Mouse (Mus musculus) lung, adult 18-20 months (tissue): Measurements from ENCODE around the gene Gm21833.
"Not testable (repeated sequence)": the region's sequence is repeated elsewhere in the genome, so short reads cannot be mapped to it uniquely, and the experiment has no call there.

Source experiments
- DNase-seq, 2 experiments: peaks; one replicate each; pipeline ENCODE4 v3.0.0; 2022; ENCODE audit warnings: mixed read lengths in 2 of 2

Gm21833 gene

GRCm38 (mm10) chr16:82828082-82828481, at the start of gene Gm21833:
Gene Gm21833 (plus strand): TSS chr16:82828382.
- DNase-seq, result not testable (repeated sequence)

- DNase-seq, result no peak
These were observed 38.7 kb upstream of the Gm21833 start for GRCm38 (mm10) chr16:82789521-82789920.

- DNase-seq, result no peak
These were observed 31.7 kb upstream of the Gm21833 start for GRCm38 (mm10) chr16:82796489-82796888.

GRCm38 (mm10) chr16:82815255-82815654, 12.9 kb upstream of the Gm21833 start:
- DNase-seq, result no peak

GRCm38 (mm10) chr16:82816615-82817014, 11.6 kb upstream of the Gm21833 start:
- DNase-seq, result no peak

- no peak for DNase-seq
These were observed 27.6 kb downstream of the Gm21833 start for GRCm38 (mm10) chr16:82855752-82856151.

- DNase-seq, result no peak
These were observed 36.4 kb downstream of the Gm21833 start for GRCm38 (mm10) chr16:82864590-82864989.
